Mouse (Mus musculus): ENCODE measurements around the gene Gm6205.
"Not testable (repeated sequence)": the region's sequence is repeated elsewhere in the genome, so short reads cannot be mapped to it uniquely, and the experiment has no call there.

The Gm6205 gene

GRCm38 (mm10) chr5:94648082-94648481 lies at the start of gene Gm6205:
Gene Gm6205 (plus strand): TSS chr5:94648382.
- DNase-seq (ENCODE audit: low spot score), result not testable (repeated sequence)

GRCm38 (mm10) chr5:94616242-94616641 lies 31.9 kb upstream of the Gm6205 start, which contains the start of gene Gm3147:
Gene Gm3147 (minus strand): TSS chr5:94616342.
- DNase-seq (ENCODE audit: low spot score), result not testable (repeated sequence)

- DNase-seq (ENCODE audit: low spot score), result not testable (repeated sequence)
These were observed 24.5 kb upstream of the Gm6205 start, which contains the start of gene Gm6509 for GRCm38 (mm10) chr5:94623679-94624078. Gene Gm6509 (plus strand): TSS chr5:94623979.
